30 mouse cellular contexts compared by ENCODE assay signal in the genomic region with DNA sequence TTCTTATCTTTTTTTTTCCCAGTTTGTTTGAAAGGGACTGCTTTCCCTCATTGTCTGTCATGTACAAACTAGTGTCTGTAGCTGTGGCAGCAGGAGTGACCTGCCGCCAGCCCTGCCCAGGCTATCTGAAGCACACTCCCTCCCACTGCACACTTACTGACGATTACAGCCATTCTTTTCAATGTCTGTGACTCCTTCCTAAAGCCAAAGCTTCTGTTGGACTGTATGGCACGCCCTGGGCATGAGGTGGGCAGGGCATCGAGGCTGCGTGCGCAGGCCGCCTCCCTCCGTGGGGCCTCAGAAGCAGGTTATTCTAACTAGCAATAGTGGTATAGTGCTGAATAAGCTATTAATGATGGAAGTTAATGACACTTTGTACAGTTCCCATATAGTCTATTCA. TPM values are rescaled to one million over a fixed set of nuclear protein-coding genes. Genes with fewer than 3 reads are reported as not detected.
"Had no signal": no experiment of that assay in that cellular context is flagged by ENCODE, and none has a peak within 500 bp of the region (broad histone marks: within the 10 kb centered on the region; RNA-seq: fewer than 3 reads in every experiment).

No protein-coding gene starts in this region.

- H3K4me3 ChIP-seq: embryonic facial prominence, embryonic 10.5 days; embryonic facial prominence, embryonic 12.5 days; embryonic facial prominence, embryonic 13.5 days; embryonic facial prominence, embryonic 15.5 days; erythroblast, embryonic 14.5 days; forebrain, embryonic 10.5 days; forebrain, embryonic 12.5 days; forebrain, embryonic 15.5 days; gastrocnemius, adult 2 months; heart, adult 2 months had no signal

- H3K36me3 ChIP-seq: embryonic facial prominence, embryonic 10.5 days; embryonic facial prominence, embryonic 12.5 days; embryonic facial prominence, embryonic 13.5 days; embryonic facial prominence, embryonic 15.5 days; forebrain, embryonic 10.5 days; forebrain, embryonic 12.5 days; forebrain, embryonic 15.5 days had no signal

- H3K27me3 ChIP-seq: embryonic facial prominence, embryonic 12.5 days; embryonic facial prominence, embryonic 13.5 days; embryonic facial prominence, embryonic 15.5 days; forebrain, embryonic 12.5 days; forebrain, embryonic 15.5 days had no signal

- H3K4me1 ChIP-seq: embryonic facial prominence, embryonic 12.5 days; forebrain, embryonic 10.5 days; forebrain, embryonic 12.5 days had no signal

- H3K9ac ChIP-seq: embryonic facial prominence, embryonic 12.5 days; embryonic facial prominence, embryonic 13.5 days; embryonic facial prominence, embryonic 15.5 days; forebrain, embryonic 12.5 days; forebrain, embryonic 15.5 days; forebrain, postnatal 0 days had no signal

- ATAC-seq: forebrain, embryonic 14.5 days; forebrain, embryonic 15.5 days; forebrain, embryonic 16.5 days; forebrain, postnatal 0 days had no signal

- H3K27ac ChIP-seq: embryonic facial prominence, embryonic 10.5 days; embryonic facial prominence, embryonic 12.5 days; embryonic facial prominence, embryonic 13.5 days; embryonic facial prominence, embryonic 15.5 days; forebrain, embryonic 10.5 days; forebrain, embryonic 12.5 days; forebrain, embryonic 15.5 days had no signal

- H3K9me3 ChIP-seq: embryonic facial prominence, embryonic 10.5 days; embryonic facial prominence, embryonic 12.5 days; embryonic facial prominence, embryonic 13.5 days; embryonic facial prominence, embryonic 15.5 days; forebrain, embryonic 10.5 days; forebrain, embryonic 12.5 days; forebrain, embryonic 15.5 days had no signal

- H3K4me2 ChIP-seq: embryonic facial prominence, embryonic 12.5 days; embryonic facial prominence, embryonic 13.5 days; embryonic facial prominence, embryonic 15.5 days; forebrain, embryonic 12.5 days; forebrain, embryonic 15.5 days had no signal

- DNase-seq: cerebellum, adult 18-20 months; cerebellum, adult 2 months; cerebellum, adult 8-10 months; cerebellum, adult 9-10 months; cerebellum, adult 9-11 months; cerebellum, postnatal 10 days; cerebellum, postnatal 14 days; cerebellum, postnatal 25 days; cerebellum, postnatal 36 days; embryo, embryonic 11 days; forebrain, postnatal 0 days; gastrocnemius, adult 2 months; gastrocnemius, postnatal 10 days; gastrocnemius, postnatal 14 days; gastrocnemius, postnatal 25 days; gastrocnemius, postnatal 36 days; heart, adult 11 months; heart, adult 18-20 months; heart, adult 2 months had no signal

RNA-seq across cellular contexts. Expression of gene Hsf2bp, which starts 19.7 kb away (rescaled TPM):
- total RNA-seq: common myeloid progenitor, adult 5-6 weeks had no signal
- polyA plus RNA-seq: erythroblast, embryonic 14.5 days had no signal
